Mouse (Mus musculus): ENCODE measurements around the gene Sel1l3.

Sel1l3 gene

GRCm38 (mm10) chr5:53142587-53142986 lies 71.1 kb downstream of the Sel1l3 start:
- DNase-seq (ENCODE audit: low read depth): no peak

DNA sequence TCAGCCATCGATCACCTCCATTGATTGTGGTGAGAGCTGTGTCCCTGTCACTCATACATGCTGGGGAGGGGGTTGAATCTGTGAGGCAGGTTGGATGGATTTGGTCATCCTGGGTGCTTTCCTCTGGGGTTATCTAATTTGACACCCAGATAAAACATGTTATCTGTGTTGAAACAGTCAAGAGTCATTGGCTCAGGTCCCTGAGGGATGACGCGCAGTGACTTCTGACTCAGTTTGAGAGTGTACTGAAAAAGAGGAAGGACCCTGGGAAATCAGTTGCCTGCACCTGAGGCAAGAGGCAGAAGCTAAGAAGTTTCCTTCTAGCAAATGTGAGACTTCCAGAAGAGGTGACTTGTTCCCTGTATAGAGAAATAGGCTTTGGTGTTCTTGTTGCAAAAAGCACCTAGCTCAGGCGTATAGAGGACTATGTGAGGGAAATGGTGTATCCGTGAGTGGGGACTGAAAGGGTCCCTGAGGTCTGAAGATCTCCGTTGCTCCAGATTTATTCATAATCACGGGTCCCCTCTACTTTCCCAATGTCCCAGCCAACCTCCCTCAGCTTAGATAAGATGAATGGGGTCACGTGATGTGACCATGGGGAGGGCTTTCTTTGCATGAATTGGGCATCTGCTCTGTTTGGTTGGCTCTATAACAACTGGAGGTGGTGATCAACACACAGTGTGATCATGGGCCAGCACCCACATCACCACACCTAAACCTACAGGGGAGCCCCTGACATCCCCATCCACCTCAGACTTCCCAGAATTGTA lies 73.4 kb downstream of the Sel1l3 start:
- DNase-seq (ENCODE audit: low read depth): no peak

DNA sequence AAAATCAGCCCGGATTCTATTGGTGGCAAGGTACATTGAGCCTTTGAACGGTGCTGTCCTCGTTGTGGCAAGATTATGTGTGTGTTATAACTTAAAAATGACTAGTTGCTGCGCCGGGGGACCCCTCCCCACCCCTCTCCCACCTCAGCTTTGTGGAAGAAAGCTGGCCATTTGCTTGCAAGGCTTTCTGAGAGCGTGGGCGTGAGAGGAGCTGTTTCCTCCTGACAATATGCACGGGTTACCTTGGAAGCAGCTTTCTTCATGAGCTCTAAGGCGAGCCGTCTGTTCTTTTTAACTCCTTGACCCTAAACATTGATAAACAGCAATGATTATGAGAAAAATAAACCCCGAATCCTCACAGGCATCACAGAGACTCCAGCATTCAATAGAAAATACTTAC lies 74.2 kb downstream of the Sel1l3 start:
- no peak for DNase-seq (ENCODE audit: low read depth)

GRCm38 (mm10) chr5:53139140-53139539 lies 74.6 kb downstream of the Sel1l3 start:
- DNase-seq (ENCODE audit: low read depth): no peak

GRCm38 (mm10) chr5:53138025-53138424 lies 75.7 kb downstream of the Sel1l3 start:
- DNase-seq (ENCODE audit: low read depth): no peak

DNA sequence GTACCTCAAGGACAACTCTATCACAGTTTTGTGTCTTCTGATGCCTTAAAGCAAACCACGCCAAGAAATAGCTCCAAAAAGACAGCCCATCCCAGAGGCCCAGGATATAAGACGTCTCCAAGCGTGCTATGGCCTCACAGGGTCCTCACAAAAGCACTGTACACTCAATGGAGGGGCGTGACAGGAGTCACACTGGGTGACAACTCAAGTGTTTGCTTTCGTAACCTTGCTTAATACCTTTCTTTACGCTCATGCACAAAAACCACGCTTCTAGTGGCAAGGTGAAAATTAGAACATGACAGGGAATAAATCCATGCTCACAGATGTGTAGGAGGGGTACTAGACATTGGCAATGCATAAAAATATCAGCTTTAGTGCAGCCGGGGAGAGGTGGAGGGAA lies 77.7 kb downstream of the Sel1l3 start:
- DNase-seq (ENCODE audit: low read depth): no peak

- DNase-seq (ENCODE audit: low read depth): no peak
These were observed 79.7 kb downstream of the Sel1l3 start for GRCm38 (mm10) chr5:53134003-53134402.

DNA sequence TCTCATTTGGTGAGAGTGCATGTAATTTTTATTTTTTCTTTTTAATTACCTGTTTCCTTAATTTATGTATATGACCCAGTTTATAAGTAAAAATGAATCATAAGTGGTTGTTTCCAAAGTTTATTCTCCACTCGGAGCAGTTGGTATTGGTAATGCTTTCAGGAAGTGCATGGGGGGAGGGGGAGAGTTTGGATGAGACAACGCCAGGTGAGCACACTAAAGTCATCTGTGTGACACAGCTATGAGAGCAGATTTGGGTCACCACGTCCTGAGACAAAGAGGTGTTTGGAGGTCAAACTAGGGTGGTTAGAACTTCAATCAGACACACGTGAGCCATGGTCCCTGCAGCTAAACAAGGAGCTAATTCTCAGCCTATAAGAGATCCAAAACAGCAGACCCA lies 89.0 kb downstream of the Sel1l3 start:
- DNase-seq (ENCODE audit: low read depth): no peak

DNA sequence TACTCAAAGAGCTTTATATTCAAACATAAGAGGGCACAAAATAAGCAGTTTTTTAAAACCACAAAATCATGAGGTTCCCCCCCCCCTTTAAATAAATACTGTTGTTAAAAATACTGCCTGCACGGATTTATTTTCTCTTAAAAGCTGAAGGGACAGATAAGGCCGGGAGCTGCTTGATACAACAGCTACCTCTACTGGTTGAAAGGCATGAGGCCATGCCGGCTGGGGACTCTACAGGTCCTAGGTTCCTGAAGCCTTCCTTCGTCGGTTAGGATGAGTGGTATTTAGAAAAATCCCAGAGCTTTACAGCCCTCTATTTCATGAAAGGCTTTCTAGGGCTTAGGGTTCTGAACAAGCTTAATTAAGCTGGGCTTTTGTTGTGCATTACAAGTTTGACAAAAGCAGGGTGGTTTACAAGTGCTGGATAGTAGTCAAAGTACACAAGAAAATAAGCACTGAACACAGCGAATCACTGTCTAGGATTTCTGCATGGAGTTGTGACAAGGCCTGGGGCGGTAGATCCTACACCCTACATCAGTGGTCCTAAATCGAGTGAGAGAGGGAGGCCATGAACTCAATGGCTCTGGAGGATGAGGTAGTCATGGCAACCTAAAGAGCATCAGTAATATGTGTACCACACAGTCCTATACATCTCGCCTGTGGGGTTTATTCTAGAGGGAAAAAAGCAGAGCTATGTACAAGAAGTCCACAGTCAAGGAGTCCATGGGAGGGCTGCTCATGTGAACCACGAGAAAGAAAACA lies 90.0 kb downstream of the Sel1l3 start:
- DNase-seq (ENCODE audit: low read depth): peak; percentile 10

DNA sequence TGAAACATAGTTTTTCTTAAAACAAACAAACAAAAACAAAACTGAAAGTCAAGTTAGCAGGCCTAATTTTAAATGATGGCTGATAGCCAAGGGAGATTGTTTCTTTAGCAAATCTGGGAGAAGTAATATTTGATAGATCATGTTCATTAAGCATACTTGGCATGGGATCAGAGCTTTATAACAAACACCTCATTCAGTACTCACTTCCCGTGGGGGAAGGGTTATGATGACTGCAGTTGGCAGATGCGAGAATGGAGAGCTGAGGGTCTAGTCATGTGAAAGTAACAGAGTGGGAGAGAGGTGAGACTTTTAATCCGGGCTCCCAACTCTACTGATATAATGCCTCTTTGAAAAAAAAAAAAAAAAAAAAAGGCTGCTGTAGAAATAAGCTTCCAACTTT lies 94.0 kb downstream of the Sel1l3 start:
- no peak for DNase-seq (ENCODE audit: low read depth)

GRCm38 (mm10) chr5:53118212-53118611 lies 95.5 kb downstream of the Sel1l3 start:
- DNase-seq (ENCODE audit: low read depth): no peak

DNA sequence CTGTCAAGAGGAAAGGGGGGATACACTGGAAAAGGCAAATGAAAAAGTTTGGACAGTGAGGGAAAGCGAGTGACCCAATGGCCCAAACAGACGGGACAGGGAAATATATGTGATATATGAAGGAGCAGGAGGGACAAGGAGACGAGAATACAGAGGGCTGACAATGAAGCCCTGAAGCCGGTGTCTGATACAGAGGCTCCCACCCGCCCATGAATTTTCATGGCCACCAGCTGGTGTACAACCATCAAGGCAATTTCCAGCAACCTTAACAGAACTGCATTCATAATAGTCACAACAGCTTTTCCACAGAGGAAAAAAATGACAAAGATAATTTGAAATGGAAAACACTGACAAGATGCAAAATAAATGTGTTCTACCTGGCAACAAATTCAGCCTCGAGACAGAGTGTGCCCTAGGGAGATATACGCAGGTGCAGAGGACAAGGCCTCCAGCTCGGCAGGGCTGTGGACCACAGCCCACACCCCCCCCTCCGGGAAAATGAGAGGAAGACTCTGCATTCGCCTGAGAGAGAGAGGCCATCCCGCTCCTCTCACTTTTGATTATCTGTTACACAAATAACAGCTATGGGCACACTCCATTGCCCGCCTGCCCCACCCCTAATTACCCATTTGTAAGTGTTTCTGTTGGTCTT lies 99.0 kb downstream of the Sel1l3 start:
- DNase-seq (ENCODE audit: low read depth): no peak

GRCm38 (mm10) chr5:53112942-53113341 lies 100.8 kb downstream of the Sel1l3 start:
- DNase-seq (ENCODE audit: low read depth): no peak

GRCm38 (mm10) chr5:53111036-53111435 lies 102.7 kb downstream of the Sel1l3 start:
- no peak for DNase-seq (ENCODE audit: low read depth)

DNA sequence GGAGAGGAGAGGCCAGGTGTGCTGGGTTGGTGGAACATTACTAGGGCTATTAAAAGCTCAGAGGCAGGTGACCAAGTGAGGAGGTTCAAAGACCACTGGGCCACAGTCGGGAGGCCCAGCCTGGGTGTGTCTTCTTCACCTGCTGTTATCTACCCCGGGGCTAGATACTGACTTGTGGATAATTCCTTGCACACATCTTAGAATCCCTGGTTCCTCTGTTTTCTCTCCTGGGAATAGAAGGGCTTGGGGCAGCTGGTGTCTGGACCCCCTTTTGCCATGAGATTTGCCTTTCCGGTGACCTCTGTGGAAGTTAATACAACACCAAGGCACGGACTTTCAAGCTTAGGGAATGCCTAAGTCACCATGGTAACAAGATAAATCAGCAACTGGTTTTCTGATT lies 103.5 kb downstream of the Sel1l3 start:
- DNase-seq (ENCODE audit: low read depth): no peak

GRCm38 (mm10) chr5:53108668-53109067 lies 105.1 kb downstream of the Sel1l3 start:
- DNase-seq (ENCODE audit: low read depth): no peak

GRCm38 (mm10) chr5:53108026-53108425 lies 105.7 kb downstream of the Sel1l3 start:
- DNase-seq (ENCODE audit: low read depth): no peak

GRCm38 (mm10) chr5:53106731-53107130 lies 107.0 kb downstream of the Sel1l3 start:
- no peak for DNase-seq (ENCODE audit: low read depth)

- DNase-seq (ENCODE audit: low read depth): no peak
These were observed 107.6 kb downstream of the Sel1l3 start for GRCm38 (mm10) chr5:53106125-53106524.

DNA sequence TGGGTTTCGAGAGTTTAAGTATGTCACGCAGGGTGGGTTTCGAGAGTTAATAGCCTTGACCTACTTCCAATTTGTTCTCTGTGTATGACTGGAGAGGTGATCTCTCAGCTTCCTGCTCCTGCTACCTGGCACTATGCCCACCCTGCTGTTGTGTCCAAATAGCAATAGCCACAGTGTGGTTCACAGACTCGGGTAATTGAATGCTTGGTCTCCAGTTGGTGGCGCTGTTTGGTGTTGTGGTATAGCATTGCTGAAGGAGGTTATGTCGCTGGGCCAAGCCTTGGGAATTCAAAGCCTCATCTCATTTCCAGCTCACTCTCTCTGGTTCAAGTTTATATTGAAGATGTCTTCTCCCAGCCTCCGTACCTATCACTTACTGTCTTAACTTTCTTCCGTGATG lies 108.0 kb downstream of the Sel1l3 start:
- no peak for DNase-seq (ENCODE audit: low read depth)

DNA sequence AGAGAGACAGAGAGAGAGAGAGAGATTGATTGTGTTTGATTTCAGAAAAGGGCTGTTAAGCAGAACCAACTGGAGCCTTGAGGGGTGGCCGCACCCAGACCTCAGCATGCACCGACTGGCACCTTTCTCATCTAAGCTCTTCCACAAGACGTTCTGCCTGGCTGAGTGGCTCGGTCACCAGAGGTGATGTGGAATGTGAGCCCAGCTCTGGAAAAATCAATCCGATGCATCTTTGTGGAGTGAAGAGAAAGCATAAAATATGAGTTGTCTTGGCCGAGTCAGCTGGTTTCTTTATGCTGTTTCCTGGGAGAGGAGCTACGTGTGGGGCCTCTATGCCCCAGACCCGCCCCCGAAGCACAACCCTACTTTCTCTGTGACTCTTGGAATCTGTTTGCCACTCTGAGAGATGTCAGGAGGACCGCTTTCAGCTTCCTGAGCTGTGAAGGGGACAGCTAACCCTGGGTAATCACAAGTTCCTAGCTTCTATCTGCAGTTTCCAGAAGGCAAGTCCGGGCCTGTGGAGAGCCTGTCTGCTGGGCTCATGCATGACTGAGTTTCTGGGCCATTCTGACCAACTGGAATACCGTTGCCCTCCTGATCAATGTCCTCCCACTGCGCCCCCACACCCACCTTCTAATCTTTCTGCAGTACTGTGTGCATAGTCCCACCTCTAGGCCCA lies 109.4 kb downstream of the Sel1l3 start:
- DNase-seq (ENCODE audit: low read depth): no peak

DNA sequence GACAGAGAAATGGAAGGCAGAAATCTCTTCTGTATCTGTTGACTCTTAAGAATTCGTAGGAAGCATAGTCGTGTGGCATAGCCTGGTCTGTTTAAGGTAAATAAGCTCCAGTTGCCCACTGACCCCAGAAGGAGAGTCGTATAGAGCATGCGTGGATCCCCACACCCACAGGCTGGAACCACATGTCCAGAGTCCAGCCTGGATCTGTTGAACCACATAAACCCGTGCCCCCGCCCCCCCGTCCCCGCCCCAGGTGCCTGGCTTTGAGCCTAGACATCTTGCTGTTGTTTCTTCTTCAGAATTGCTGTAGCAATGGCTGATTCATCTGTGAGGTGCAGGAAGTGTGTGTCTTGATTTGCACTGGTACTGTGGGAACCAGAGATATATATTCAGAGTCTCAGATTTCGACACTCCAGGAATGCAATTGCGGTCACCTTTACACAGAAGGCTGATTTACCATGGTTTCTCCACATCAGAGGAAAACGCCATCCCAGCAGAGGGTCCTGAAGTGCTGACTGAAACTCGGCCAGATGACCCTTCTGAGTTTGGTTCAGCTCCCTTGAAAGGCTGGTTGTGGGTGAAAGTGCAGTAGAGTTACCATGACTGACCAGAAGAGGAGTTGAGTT lies 111.8 kb downstream of the Sel1l3 start:
- DNase-seq (ENCODE audit: low read depth): no peak
